Mouse (Mus musculus): ENCODE data around the gene Kcnc3.
A peak's percentile ranks its signal among the peaks of the same experiment; 100 is the strongest.

The Kcnc3 gene

DNA sequence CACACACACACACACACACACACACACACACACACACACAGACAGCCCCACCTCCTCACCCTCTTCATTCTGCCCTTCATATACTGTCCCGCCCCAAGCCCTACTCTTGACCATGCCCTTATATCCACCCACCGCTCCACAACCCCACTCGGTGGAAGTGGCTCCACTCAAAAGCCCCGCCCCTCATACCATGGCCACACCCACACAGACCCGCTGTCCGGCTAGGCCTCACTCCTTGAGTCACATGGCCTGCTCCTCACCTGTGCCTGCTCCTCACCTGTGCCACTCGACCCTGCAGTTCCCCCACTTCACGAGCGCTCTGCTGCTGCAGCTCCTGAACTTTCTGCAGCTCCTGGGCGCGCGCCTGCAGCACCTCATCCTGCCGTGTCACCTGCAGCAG lies 40.0 kb downstream of the Kcnc3 start:
- no peak for DNase-seq

- DNase-seq = no peak
Measured at GRCm38 (mm10) chr7:44632676-44633075, 42.2 kb downstream of the Kcnc3 start.

DNA sequence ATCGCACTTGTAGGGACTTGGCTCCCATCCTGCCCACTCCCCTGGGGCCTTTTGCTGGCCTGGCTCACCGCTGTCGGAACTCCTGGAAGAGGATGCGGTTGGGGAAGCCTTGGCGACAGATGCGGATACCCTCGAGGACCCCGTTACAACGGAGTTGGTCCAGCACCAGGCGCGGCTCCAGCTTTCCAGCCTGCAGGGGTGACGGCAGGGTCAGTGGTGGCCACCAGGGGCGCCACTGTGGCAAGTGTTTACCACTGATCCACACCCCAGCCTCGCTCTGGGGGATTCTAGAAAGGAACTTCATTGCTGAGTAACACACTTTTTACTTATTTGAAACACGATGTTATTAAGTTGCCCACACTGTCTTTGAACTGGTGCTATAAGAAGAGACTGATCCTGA lies 42.9 kb downstream of the Kcnc3 start:
- DNase-seq = peak; percentile 58

DNA sequence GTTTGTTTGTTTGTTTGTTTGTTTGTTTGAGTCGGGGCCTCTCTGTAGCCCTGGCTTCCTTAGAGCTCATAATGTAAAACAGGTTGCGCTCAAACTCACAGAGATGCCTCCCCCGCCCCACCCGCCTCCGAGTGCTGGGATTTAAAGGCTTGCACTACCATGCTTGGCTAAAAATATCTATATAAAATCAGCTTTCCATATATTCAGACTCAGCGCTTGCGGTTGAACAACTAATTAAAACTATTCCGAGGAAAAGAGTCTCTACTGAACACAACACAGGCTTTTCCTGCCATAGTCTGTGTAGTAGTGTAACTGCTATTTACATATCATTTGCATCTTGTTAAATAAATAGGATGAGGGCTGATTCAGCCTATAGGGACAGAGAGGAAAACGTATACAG lies 46.2 kb downstream of the Kcnc3 start:
- DNase-seq = no peak

DNA sequence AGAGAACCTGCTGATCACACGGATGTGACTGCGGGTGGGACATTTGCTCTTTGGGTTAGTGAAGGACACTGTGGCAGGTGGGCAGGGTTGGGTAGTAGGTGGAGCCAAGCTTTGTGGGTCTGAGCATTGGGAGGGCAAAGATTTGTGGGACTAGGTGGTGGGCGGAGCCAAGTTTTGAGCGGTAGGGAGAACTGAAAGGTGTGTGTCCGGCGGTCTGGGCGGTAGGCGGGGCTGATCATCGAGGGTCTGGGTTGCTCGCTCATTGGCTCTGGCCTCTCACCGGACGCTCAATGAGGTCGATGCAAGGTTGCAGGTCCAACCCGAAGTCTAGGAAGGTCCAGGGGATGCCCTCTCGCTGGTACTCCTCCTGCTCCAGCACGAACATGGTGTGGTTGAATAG lies 48.2 kb downstream of the Kcnc3 start:
- DNase-seq = no peak

DNA sequence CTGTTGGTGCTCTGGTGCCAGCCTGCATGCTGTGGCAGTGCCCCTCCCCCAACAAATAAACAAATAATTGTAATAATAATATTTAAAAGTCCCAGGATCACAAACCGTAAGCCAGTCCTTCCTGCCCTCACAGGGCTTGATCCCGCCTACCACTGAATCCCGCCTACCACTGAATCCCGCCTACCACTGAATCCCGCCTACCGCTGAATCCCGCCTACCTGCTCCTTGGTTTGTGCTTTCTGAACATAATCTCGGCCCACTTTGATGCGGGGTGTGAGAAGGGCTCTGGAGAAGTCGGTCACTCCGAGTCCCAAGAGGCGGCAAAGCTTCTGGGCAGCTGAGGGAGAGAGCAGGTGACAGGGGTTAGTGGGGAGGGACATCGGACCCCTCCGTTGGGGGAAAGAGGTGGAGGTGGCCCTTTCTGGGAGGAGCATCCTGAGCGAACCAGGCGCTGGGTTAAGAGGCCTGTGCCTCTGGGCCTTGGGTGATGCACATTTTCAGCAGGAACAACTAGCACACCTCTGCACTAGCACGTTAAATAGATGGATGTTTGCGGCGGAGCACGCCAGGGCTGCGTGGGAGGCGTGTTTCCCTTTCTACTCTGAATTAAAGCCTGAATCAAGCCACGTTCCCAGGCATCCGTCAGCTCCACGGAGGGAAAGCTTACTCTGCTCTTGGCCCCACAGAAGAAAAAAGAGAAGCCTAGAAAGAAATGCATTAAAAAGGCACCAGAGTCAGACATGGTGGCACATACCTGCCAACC lies 50.6 kb downstream of the Kcnc3 start:
- no peak for DNase-seq

DNA sequence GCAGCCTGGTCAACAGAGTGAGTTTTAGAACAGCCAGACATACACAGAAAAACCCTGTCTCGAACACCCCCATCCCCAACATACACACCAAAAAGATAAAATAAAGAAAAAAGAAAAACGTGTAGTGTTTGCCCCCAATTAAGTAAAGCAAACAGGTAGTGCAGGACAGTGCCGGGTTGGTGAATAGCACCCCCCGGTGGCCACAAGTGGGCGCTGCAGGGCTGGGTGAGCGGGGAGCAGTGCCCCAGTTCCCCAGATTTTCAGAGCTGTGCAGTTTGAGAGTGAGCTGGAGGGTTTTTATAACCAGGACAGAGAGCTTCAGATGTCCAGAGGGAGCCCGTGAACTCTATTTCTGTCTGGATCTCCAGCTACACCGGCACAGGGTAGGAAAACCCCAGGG lies 51.4 kb downstream of the Kcnc3 start:
- DNase-seq = peak; percentile 86

DNA sequence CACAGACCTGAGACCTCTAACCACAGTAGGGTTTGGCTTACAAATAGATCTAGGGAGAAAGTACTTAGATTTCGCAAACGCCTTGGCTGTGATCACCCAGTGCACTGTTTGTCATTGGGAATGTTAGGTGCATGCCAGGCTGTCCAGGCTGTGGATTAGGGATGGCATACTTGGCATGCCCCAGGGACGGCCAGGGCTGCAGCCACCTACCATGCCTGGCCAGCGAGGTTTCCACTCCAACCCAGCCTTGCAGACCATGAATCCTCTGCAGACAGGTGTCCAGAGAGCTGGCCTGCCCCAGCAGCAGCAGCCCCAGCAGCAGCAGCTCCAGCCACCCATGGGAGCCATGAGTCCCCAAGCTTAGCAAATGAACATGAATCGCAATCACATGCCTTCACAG lies 54.8 kb downstream of the Kcnc3 start:
- DNase-seq = peak; percentile 58

DNA sequence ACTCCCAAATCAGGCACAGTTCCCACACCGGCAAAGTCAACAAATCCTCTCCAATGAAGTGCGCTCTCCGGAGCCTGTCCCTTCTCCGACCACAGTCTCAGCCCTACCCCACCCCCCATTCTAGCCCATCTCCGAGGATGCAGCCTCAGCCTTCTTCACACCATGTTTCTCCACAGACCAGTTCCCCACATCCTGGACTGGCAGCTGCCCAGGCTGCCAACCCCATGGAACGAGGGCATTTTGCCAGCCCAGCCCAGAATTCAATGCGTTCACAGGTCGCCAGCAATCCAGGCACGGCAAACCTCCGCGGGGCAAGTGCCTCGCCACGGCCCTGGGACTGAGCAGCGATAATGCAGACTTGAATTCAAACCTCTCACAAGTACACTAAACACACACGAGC lies 55.5 kb downstream of the Kcnc3 start:
- DNase-seq = peak; percentile 82

DNA sequence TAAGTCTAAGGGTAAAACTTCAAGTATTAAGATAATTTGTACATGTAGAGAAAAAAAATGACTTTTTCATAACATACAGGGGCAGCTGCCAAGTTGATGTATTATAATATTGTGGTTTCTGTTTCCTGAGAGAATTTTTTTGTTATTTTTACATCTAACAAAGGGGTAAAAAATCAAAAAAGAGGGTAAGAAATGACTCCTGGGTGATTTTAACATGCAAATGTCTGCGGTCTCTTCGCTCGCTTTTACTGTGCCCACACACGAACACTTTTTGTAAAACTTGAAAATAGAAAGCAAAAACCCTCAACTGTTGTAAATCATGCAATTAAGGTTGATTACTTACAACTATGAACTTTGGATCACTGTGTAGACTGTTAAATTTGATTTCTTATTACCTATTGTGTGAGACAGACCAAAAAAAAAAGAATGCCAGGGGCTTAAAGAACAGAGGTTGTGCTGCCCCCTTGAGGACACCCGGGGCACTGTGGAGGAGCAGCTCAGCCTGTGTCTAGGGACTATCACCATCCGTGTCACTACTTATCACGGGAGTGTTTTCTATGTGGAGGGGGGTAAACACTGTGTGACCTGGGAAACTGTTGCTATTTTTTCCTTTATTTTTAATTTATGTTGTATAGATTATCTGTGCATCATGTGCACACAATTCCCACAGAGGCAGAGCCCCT lies 56.7 kb downstream of the Kcnc3 start:
- peak; percentile 93 for DNase-seq

GRCm38 (mm10) chr7:44647729-44648128 lies 57.3 kb downstream of the Kcnc3 start:
- DNase-seq = no peak

- DNase-seq = no peak
Measured at GRCm38 (mm10) chr7:44649094-44649610, 58.7 kb downstream of the Kcnc3 start.

DNA sequence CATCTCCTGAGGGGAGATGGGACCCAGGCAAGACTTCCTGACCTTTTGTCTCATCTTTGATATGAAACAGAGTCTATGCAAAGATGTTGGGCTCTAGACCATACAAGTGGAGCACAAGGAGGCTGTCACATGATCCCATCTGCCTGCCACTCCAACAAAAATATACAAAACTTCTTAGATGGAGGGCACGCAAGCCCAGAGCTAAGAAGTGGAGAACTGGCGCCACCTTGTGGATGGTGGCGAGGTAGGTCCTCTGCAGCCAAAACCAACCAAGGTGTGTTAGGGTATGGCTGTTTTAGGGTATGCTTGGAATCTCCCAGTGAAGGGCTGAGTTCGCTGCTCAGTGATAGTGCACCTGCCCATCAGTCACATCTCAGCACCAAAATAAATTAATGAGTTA lies 59.5 kb downstream of the Kcnc3 start:
- DNase-seq = peak; percentile 79

DNA sequence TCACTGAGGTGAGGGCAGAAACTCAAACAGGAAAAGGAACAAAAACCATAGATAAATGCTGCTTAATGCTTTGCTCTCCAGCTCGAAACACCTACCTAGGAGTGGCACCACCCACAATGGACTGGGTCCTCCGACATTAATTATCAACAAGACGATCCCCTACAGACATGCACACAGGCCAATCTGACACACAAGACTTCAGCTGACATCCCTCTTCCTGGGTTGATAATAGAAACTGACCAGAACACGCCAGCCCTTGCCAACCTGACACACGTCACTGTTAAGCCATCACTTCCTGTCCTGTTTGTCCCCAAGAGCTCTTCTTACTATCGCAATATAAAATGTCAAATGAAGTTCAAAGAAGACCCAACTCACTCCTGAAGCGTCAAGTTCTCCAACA lies 61.0 kb downstream of the Kcnc3 start:
- DNase-seq = no peak

GRCm38 (mm10) chr7:44653773-44654172 lies 63.3 kb downstream of the Kcnc3 start:
- no peak for DNase-seq

Data from cerebellum, adult 9-10 months (tissue).